Mouse (Mus musculus) urinary bladder, postnatal 10 days (tissue): Measurements from ENCODE around the gene Zfp420.

Experiments used
- DNase-seq: peaks from one replicate; pipeline ENCODE4 v3.0.0; 2022; ENCODE audit warnings: low spot score

Gene Zfp420

GRCm38 (mm10) chr7:29904101-29904500 lies 44.3 kb downstream of the Zfp420 start:
- no peak for DNase-seq

- DNase-seq, result no peak
These were observed 46.3 kb downstream of the Zfp420 start, which contains the start of gene Zfp27 for GRCm38 (mm10) chr7:29905966-29906681. Zfp27 (minus strand) TSS chr7:29906572.

- DNase-seq, result no peak
These were observed 46.9 kb downstream of the Zfp420 start for GRCm38 (mm10) chr7:29906682-29907058.

- no peak for DNase-seq
These were observed 47.4 kb downstream of the Zfp420 start for GRCm38 (mm10) chr7:29907206-29907605.

GRCm38 (mm10) chr7:29908130-29908950 lies 48.6 kb downstream of the Zfp420 start, which contains the start of gene Zfp383:
Zfp383 (plus strand) TSS chr7:29908223.
- DNase-seq, result no peak

GRCm38 (mm10) chr7:29910252-29910651 lies 50.5 kb downstream of the Zfp420 start:
- DNase-seq, result no peak

- no peak for DNase-seq
These were observed 52.4 kb downstream of the Zfp420 start for GRCm38 (mm10) chr7:29912172-29912571.

- DNase-seq, result no peak
These were observed 57.7 kb downstream of the Zfp420 start for GRCm38 (mm10) chr7:29917371-29918061.

GRCm38 (mm10) chr7:29918062-29918453 lies 58.3 kb downstream of the Zfp420 start:
- no peak for DNase-seq

- no peak for DNase-seq
These were observed 61.8 kb downstream of the Zfp420 start for GRCm38 (mm10) chr7:29921439-29922093.

- DNase-seq, result no peak
These were observed 63.0 kb downstream of the Zfp420 start for GRCm38 (mm10) chr7:29922780-29923179.
